Mouse (Mus musculus): ENCODE measurements around the gene Gm21870. TPM values are rescaled to one million over a fixed set of nuclear protein-coding genes. Genes with fewer than 3 reads are reported as not detected.
"Not testable (repeated sequence)": the region's sequence is repeated elsewhere in the genome, so short reads cannot be mapped to it uniquely, and the experiment has no call there.

Gene Gm21870
- total RNA-seq (2021) = not detected
- long read RNA-seq, experiment 1 = 0 reads
- long read RNA-seq, experiment 2 = 0 reads

DNA sequence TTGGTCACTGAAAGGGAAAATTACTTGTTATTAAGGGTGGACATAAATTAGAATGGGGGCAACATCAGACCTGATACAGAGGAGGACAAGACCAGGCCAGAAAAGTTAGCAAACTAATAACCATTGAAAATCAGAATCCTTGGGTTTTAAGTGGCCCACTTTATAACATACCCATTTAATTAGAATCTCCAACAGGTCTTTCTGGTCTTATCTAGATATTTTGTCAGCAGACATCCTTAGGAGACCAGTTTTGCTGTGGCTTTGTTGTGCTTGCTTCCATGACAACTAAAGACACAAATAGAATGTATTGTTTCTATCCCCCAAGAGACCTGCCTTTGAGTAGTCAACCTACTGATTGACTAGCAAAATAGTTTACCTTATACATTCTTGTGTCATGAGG lies at the start of gene Gm21870:
Gm21870 (minus strand) TSS at position 101 of the 400 bp plus-strand sequence.
- DNase-seq (ENCODE audit: low spot score in 2 of 2); intact Hi-C loops (cut with DNase I): not testable (repeated sequence)

GRCm38 (mm10) chrX:33956440-33956839 lies 30.2 kb downstream of the Gm21870 start, which contains the start of gene Btbd35f6:
Btbd35f6 (minus strand) TSS chrX:33956540.
- DNase-seq (ENCODE audit: low spot score in 2 of 2); intact Hi-C loops (cut with DNase I): not testable (repeated sequence)

Other genes with a start within 250 kb of the Gm21870 start
- not detected for gene Btbd35f6, start 30.3 kb downstream of the Gm21870 start, total RNA-seq (2021)
- gene Btbd35f9, start 174.7 kb upstream of the Gm21870 start, total RNA-seq (2021) = not detected